Mouse (Mus musculus) kidney, adult 11 months (tissue): ENCODE results near the gene Def8.
A peak's percentile ranks its signal among the peaks of the same experiment; 100 is the strongest.
"Not testable (repeated sequence)": the region's sequence is repeated elsewhere in the genome, so short reads cannot be mapped to it uniquely, and the experiment has no call there.

Source experiments
- DNase-seq: peaks from one replicate; pipeline ENCODE4 v3.0.0; 2022

Def8 gene

GRCm38 (mm10) chr8:123414255-123414654, 9.1 kb upstream of the Def8 start:
- no peak for DNase-seq

GRCm38 (mm10) chr8:123414997-123415696, 8.2 kb upstream of the Def8 start:
- not testable (repeated sequence) for DNase-seq

GRCm38 (mm10) chr8:123415967-123416943, 7.1 kb upstream of the Def8 start:
- DNase-seq, result no peak

GRCm38 (mm10) chr8:123416944-123417555, 6.3 kb upstream of the Def8 start:
- DNase-seq, result no peak

- DNase-seq, result no peak
Measured at GRCm38 (mm10) chr8:123419711-123420110, 3.6 kb upstream of the Def8 start.

- no peak for DNase-seq
Measured at GRCm38 (mm10) chr8:123420525-123421281, 2.6 kb upstream of the Def8 start.

- DNase-seq, result no peak
Measured at GRCm38 (mm10) chr8:123421325-123421724, 2.0 kb upstream of the Def8 start.

GRCm38 (mm10) chr8:123422056-123422780, 1.1 kb upstream of the Def8 start:
- DNase-seq, result peak; percentile 70

- no peak for DNase-seq
Measured at GRCm38 (mm10) chr8:123422781-123423159, 557 bp upstream of the Def8 start.

GRCm38 (mm10) chr8:123426511-123427509, 3.5 kb downstream of the Def8 start:
- no peak for DNase-seq

GRCm38 (mm10) chr8:123427639-123428275, 4.4 kb downstream of the Def8 start:
- no peak for DNase-seq

- DNase-seq, result no peak
Measured at GRCm38 (mm10) chr8:123428343-123428893, 5.1 kb downstream of the Def8 start.

GRCm38 (mm10) chr8:123428939-123429721, 5.8 kb downstream of the Def8 start:
- DNase-seq, result no peak

- not testable (repeated sequence) for DNase-seq
Measured at GRCm38 (mm10) chr8:123429722-123430013, 6.3 kb downstream of the Def8 start.

GRCm38 (mm10) chr8:123430936-123431335, 7.6 kb downstream of the Def8 start:
- DNase-seq, result not testable (repeated sequence)

- DNase-seq, result no peak
Measured at GRCm38 (mm10) chr8:123431616-123432365, 8.5 kb downstream of the Def8 start.

GRCm38 (mm10) chr8:123432381-123432780, 9.1 kb downstream of the Def8 start:
- DNase-seq, result no peak

- DNase-seq, result not testable (repeated sequence)
Measured at GRCm38 (mm10) chr8:123433241-123433974, 10.1 kb downstream of the Def8 start.
